Mouse (Mus musculus): ENCODE measurements at regions not wholly inside any gene's neighbourhood (a gene's known extent, or its start where the extent isn't known, plus 50 kb on each side); places are given as distances from the start of the nearest gene placed in this dataset.

GRCm38 (mm10) chr13:37290636-37291035, 54.4 kb upstream of the Ly86 start:
- intact Hi-C loops (cut with DNase I) = no loop called here
- peak; percentile 21 to 24 for DNase-seq

DNA sequence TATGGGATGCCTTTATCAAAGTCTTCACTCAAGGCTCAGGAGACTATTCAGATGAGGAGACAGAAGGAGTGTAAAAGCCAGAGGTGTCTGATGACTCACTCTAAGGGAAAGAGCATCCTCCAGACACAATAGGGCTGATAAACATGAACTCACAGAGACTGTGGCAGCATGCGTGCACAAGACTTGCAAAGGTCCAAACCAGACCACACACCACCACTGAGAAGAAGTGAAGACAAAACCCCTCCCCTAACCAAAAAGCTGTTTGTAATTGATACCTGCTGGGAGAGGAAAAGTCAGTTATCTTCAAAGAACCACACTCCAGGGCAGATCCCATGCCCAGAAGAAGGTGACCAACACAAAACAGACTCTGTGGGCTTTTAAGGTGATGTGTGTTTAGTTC, 56.0 kb upstream of the Ly86 start:
- intact Hi-C loops (cut with DNase I) = no loop called here
- DNase-seq = no peak

- intact Hi-C loops (cut with DNase I) = no loop called here
- peak; percentile 20 to 22 for DNase-seq
Measured at GRCm38 (mm10) chr13:37282515-37282914, 62.5 kb upstream of the Ly86 start.

DNA sequence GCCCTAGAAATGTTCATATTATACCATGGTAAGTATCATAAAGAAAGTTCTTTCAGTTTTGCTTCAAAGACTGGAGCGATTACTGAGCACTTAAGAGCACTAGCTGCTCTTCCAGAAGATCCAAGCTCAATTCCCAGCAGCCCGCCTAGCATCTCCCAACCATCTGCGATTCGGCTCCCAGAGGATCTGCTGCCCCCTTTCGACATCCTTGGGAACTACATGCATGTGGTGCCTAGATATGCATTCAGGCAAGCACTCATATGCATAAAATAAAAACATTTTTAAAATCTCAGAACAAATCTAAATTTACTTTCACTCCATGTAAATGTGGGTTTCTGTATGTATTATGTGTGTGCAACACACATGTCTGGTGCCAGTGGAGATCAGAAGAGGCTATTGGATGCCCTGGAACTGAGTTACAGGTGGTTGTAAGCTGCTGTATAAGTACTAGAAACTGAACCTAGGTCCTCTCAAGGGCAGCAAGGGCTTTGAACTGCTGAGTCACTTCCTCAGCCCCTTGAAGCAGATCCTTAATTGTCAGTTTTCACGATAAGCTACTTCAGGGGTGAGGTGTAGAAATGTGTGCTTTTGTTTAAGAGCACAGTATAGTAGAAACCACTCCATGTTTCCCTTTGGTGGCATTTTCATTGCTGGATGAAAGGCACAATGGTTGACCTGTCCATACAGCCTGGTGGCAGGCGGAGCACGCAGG, 65.8 kb upstream of the Ly86 start:
- intact Hi-C loops (cut with DNase I) = no loop called here

GRCm38 (mm10) chr13:37249581-37250461, 95.2 kb upstream of the Ly86 start:
- peak in 1 of 2 experiments; percentile 8 for DNase-seq
- intact Hi-C loops (cut with DNase I) = no loop called here

More for the DNA sequence above, 65.8 kb upstream of the Ly86 start:
- no peak for DNase-seq

GRCm38 (mm10) chr13:37248741-37249140, 96.3 kb upstream of the Ly86 start:
- intact Hi-C loops (cut with DNase I) = no loop called here
- DNase-seq = no peak

DNA sequence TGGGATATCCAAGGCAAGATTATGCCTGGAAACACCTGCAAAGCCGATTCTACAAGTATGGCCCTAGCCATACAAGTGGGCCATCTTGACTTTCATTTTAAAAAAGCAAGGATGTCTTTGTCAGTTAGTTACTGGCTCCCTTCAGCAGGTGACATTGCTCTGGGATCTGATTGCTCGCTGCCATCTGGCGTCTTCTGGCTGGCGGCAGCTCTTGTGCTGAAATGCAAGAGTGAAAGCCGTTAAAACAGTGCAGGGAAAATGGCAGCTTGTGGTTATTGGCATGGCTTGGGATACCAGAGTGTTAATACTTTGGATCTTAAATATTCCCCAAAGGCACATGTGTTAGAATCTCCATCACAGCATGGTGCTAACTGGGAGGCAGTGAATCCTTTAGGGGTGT, 105.0 kb upstream of the Ly86 start:
- intact Hi-C loops (cut with DNase I) = no loop called here
- no peak for DNase-seq

DNA sequence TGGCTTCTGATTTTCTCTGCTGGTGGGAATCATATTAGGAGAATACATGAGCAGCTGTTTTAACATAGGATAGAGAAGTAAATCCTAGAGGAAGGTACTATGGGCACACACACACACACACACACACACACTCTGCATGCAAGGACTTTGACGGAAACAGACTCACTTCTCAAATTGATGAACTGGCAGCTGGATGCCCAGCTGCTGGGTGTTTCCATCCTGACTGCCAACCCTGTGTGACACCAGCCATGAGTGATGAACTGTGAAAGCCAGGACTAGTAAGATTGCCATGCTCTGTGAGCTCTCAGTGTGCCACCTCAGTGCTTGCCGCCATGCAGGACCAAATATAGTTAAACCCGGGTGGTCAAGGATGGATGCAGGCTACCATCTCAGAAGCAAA, 107.7 kb upstream of the Ly86 start:
- intact Hi-C loops (cut with DNase I) = no loop called here
- DNase-seq = no peak

- no peak for DNase-seq
- intact Hi-C loops (cut with DNase I) = no loop called here
Measured at GRCm38 (mm10) chr13:37225834-37226233, 119.2 kb upstream of the Ly86 start.

DNA sequence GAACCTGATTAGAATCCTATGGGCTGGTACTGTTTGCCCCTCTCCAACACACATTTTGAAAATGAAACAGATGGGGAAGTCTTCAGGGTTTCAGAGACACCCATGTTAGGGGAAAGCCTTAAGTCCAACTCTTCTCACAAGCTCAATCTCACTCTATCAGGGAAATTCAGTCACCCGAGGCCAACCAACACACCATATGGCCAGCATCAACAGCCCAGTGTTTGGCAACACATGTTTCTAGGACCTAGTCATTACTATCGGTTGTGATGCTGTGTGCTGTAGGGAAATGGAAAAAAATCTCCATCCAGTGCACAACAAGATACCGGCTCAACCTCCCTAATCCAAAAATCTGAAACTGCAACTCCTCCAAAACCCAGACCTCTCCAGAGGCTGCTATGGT, 124.6 kb upstream of the Ly86 start:
- intact Hi-C loops (cut with DNase I) = no loop called here
- DNase-seq = peak; percentile 15 to 38

DNA sequence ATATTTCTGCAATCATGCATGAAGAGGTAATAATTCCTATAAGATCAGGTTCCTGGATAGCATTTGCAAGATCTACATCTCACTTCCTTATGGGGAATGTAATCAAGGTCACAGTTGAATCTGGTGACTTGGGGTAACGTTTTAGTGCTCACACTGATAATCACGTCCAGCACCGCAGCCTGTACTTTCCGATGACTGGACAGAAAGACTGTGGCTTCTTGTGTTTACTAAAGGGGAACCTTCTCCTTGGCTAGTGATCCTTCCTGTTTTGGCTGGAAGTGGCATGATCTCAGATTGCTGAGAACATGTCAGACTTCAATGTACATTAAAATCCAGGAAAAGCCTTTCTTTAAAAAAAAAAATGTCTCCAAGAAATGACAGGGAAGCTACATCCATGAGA, 126.4 kb upstream of the Ly86 start:
- intact Hi-C loops (cut with DNase I) = no loop called here
- DNase-seq = peak in 1 of 2 experiments; percentile 4

- DNase-seq = peak in 1 of 2 experiments; percentile 4
- intact Hi-C loops (cut with DNase I) = no loop called here
Measured at GRCm38 (mm10) chr13:37214590-37215282, 130.3 kb upstream of the Ly86 start.

- intact Hi-C loops (cut with DNase I) = loop anchor here (10.0 kb wide), 1 partner anchor 512 kb away; no protein-coding TSS in a partner anchor
- no peak for DNase-seq
Measured at GRCm38 (mm10) chr13:37197136-37197535, 147.1 kb upstream of the F13a1 start.

- intact Hi-C loops (cut with DNase I) = loop anchor here (10.0 kb wide), 1 partner anchor 511 kb away; no protein-coding TSS in a partner anchor
- no peak for DNase-seq
Measured at GRCm38 (mm10) chr13:37195857-37196256, 145.8 kb upstream of the F13a1 start.

DNA sequence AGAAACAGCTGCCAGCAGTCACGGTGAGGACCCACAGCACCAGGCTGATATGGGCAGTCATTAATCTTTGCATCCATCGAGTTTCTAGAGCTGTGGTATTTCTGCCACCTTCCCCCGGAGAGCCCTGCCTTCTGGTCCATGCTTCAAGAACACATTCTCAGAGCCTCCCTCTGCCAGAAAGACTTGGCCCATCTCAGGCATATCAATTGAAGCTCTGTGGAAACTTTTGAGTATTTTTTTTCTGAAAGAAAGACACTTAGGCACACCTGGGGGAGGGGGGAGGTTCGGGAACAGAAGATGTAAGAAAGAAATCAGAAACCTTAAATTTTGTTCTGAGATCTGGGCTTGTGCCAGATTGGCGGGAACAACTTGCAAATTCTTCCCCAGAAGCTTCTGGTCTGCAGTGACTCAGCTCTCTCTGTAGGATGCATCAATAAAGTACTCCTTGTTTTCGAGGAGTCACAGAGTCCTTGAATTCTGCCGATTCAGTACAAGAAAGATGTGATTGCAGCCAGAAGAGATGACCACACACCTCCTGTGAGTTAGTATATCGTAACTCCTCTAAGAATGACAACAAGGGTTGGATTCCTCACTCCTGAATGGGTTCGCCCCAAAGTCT, 131.2 kb upstream of the F13a1 start:
- DNase-seq = no peak
- intact Hi-C loops (cut with DNase I) = no loop called here

- intact Hi-C loops (cut with DNase I) = no loop called here
- DNase-seq = no peak
Measured at GRCm38 (mm10) chr13:37176526-37176925, 126.5 kb upstream of the F13a1 start.

DNA sequence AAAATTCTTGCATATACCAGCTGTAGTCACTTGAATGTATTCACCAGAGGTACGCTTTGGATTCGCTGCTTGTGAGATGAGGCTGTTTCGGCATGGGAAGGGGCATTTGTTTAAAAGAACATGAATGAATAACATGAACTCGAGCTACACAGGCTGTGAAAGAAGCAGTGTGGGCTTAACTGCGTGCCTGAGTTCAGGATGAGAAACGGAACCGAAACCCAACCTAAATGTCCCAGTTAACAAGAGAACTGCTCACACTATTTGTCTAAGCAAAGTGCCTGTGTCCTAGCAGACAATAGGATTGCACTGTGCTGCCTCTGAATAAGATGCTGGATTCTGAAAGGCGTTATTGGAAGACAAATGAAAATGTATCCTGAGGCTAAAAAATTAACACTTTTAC, 126.0 kb upstream of the F13a1 start:
- intact Hi-C loops (cut with DNase I) = no loop called here
- no peak for DNase-seq

GRCm38 (mm10) chr13:37158831-37159522, 108.9 kb upstream of the F13a1 start:
- no peak for DNase-seq

DNA sequence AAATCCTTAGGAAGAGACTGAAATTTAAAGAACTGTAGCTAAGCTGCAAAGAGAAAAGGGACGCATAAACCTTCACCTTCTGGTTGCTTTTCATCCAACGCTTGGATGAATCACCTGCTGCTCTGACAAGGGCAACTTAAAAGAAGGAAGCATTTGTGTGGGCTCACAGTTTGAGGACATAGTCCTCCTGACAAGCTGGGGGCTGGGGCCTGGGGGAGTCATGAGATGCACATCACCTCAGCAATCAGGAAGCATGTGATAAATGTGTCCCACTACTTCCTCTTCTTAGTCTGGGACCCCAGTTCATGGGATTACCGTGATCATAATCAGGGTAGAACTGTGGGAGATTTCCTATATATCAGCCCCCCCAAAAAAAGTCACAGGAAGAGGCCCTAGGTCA, 107.8 kb upstream of the F13a1 start:
- intact Hi-C loops (cut with DNase I) = no loop called here
- DNase-seq = no peak

More at GRCm38 (mm10) chr13:37158831-37159522, 108.9 kb upstream of the F13a1 start:
- intact Hi-C loops (cut with DNase I) = no loop called here

DNA sequence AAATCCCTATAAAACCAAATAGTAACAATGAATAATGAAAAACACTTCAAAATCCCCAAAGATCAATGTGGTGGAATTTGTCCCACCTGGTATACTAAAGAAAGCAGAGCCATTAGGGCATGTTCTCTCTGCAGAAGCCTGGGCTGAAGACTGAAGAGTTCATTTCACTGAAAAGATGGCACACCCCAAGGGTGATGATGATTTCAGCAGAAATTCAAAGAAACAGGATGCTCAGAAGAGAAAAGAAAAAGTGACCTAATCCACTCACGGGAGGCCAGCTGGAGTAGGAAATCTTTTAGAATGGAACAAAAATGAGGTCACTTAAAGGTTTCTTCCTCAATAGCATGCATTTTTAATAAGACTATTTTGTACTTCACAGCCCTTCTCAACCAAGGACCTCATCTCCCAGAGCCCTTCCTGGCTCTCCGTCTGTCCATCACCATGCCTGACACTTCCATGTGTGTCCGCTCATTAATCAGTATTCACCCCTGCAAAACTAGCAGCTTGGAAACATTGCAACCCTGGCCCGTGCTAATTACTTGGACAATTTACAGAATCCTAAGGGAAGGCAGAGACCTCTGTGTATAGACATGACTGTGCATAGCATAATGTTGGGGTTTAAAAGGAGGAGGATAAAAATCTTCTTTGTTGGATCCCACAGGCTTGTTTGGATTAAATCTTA, 101.9 kb upstream of the F13a1 start:
- intact Hi-C loops (cut with DNase I) = no loop called here
- DNase-seq = peak; percentile 10 to 14
